Mouse (Mus musculus) neural tube, embryonic 15.5 days (tissue): ENCODE data around the gene Scn1a. TPM values are rescaled to one million over a fixed set of nuclear protein-coding genes. Genes with fewer than 3 reads are reported as not detected.

Source experiments
- ATAC-seq: fragments of 200-750 bp; cut with Nextera tagmentation; 2 replicates; pipeline ENCODE4 v1.8.0; 2017; ENCODE audit warnings: mild to moderate bottlenecking, moderate TSS enrichment, moderate library complexity; ENCODE audit not compliant: low FRiP score
- H3K27ac ChIP-seq: fragments of 300-500 bp; sonication (generic); replicated peaks from 2 replicates; pipeline ENCODE4 v1.5.1; 2015; ENCODE audit warnings: mild to moderate bottlenecking, inconsistent platforms
- H3K27me3 ChIP-seq: fragments of 300-500 bp; sonication (generic); replicated peaks from 2 replicates; pipeline ENCODE4 v1.6.1; 2015; ENCODE audit warnings: inconsistent platforms
- H3K36me3 ChIP-seq: fragments of 300-500 bp; sonication (generic); 2 replicates; pipeline ENCODE4 v1.6.1; 2015; ENCODE audit warnings: inconsistent platforms
- H3K4me1 ChIP-seq: fragments of 300-500 bp; sonication (generic); 2 replicates; pipeline ENCODE4 v1.6.1; 2015; ENCODE audit warnings: inconsistent platforms
- H3K4me2 ChIP-seq: fragments of 300-500 bp; sonication (generic); 2 replicates; pipeline ENCODE4 v1.6.1; 2015; ENCODE audit warnings: inconsistent platforms, mild to moderate bottlenecking, moderate library complexity
- H3K4me3 ChIP-seq: fragments of 300-500 bp; sonication (generic); replicated peaks from 2 replicates; pipeline ENCODE4 v1.5.1; 2015; ENCODE audit warnings: mild to moderate bottlenecking, inconsistent platforms
- H3K9ac ChIP-seq: fragments of 300-500 bp; sonication (generic); replicated peaks from 2 replicates; pipeline ENCODE4 v1.6.1; 2015; ENCODE audit warnings: mild to moderate bottlenecking, inconsistent platforms
- H3K9me3 ChIP-seq: fragments of 300-500 bp; sonication (generic); replicated peaks from 2 replicates; pipeline ENCODE4 v1.6.1; 2016; ENCODE audit warnings: inconsistent platforms
- WGBS: fragments of 180-500 bp; shearing (Covaris S2); methylation state at CpG from one replicate; pipeline ENCODE4 v1.1.7; 2015; ENCODE audit warnings: mixed read lengths; 5-methylcytosine and 5-hydroxymethylcytosine counted together
- polyA plus RNA-seq: library from polyadenylated mRNA; unstranded; fragments of >200 nt; fragmentation: Nextera tagmentation; extraction: Ambion mirVana; gene quantifications from 2 replicates; pipeline ENCODE4 v1.2.1, GENCODE M21; 2015

Gene Scn1a
- 23.4 and 29.8 TPM in 2 replicates for polyA plus RNA-seq

GRCm38 (mm10) chr2:66440711-66441110, at the start of gene Scn1a:
TSS of gene Scn1a (minus strand) at chr2:66440840.
- H3K27ac ChIP-seq, result peak within 1 kb of the TSS; percentile 54; the same call in 1 of the 2 replicates
- H3K27me3 ChIP-seq, result no peaks in the 10 kb centered on the region
- H3K36me3 ChIP-seq, result no peaks in the 10 kb centered on the region
- ATAC-seq, result peak; percentile 55; the same call in 1 of the 2 replicates
- WGBS, result 5% methylated on average over 7 of the region's 7 CpGs
- peak within 1 kb of the TSS; percentile 62 for H3K4me2 ChIP-seq
- H3K9me3 ChIP-seq, result no peaks in the 10 kb centered on the region
- H3K4me1 ChIP-seq, result peaks cover 15% of the 10 kb centered on the region
- peak within 1 kb of the TSS; percentile 36 for H3K4me3 ChIP-seq
- H3K9ac ChIP-seq, result peak within 1 kb of the TSS; percentile 33

DNA sequence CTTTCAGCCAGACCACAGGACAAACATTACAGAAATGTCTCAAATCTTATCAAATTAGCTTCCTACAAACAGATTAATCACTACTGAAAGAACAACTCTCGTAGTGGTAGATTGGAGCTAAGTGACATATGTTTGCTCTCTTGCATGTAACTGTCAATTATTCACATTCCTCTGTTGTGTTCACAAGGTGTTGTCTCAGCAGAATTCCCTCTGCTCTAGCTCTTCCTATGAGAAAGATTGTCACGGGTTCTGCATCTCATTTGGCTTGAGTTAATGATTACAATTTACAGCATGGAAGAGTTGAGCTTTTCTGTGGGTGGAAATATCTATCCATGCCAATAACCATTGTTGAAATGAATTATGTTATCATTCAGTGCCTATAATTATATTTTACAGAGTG, 37.8 kb upstream of the Scn1a start:
- Histone ChIP-seq H3K4me3 (no peak overlapping the region), H3K36me3 (no peaks in the 10 kb centered on the region), H3K9me3 (no peaks in the 10 kb centered on the region), H3K27ac (no peak overlapping the region), H3K4me1 (no peaks in the 10 kb centered on the region), H3K4me2 (no peak overlapping the region), H3K27me3 (no peaks in the 10 kb centered on the region), H3K9ac (no peak overlapping the region)
- ATAC-seq, result no peak
- WGBS, result 66% methylated on average over 2 of the region's 2 CpGs

- no peaks in the 10 kb centered on the region for H3K4me1 ChIP-seq
- no peak overlapping the region for H3K27ac ChIP-seq
- H3K4me2 ChIP-seq, result no peak overlapping the region
- 62% methylated on average over 3 of the region's 3 CpGs for WGBS
- no peaks in the 10 kb centered on the region for H3K27me3 ChIP-seq
- no peak overlapping the region for H3K4me3 ChIP-seq
- no peak overlapping the region for H3K9ac ChIP-seq
- H3K9me3 ChIP-seq, result no peaks in the 10 kb centered on the region
- ATAC-seq, result no peak; the same call in 1 of the 2 replicates
- H3K36me3 ChIP-seq, result no peaks in the 10 kb centered on the region
These were observed 32.7 kb upstream of the Scn1a start for GRCm38 (mm10) chr2:66473181-66473822.

GRCm38 (mm10) chr2:66465484-66465883, 24.8 kb upstream of the Scn1a start:
- Histone ChIP-seq H3K36me3 (no peaks in the 10 kb centered on the region), H3K4me3 (no peak overlapping the region), H3K27ac (no peak overlapping the region), H3K4me2 (no peak overlapping the region), H3K9ac (no peak overlapping the region), H3K4me1 (no peaks in the 10 kb centered on the region), H3K27me3 (no peaks in the 10 kb centered on the region), H3K9me3 (no peaks in the 10 kb centered on the region)
- WGBS, result 80% methylated on average over 3 of the region's 3 CpGs
- no peak for ATAC-seq

DNA sequence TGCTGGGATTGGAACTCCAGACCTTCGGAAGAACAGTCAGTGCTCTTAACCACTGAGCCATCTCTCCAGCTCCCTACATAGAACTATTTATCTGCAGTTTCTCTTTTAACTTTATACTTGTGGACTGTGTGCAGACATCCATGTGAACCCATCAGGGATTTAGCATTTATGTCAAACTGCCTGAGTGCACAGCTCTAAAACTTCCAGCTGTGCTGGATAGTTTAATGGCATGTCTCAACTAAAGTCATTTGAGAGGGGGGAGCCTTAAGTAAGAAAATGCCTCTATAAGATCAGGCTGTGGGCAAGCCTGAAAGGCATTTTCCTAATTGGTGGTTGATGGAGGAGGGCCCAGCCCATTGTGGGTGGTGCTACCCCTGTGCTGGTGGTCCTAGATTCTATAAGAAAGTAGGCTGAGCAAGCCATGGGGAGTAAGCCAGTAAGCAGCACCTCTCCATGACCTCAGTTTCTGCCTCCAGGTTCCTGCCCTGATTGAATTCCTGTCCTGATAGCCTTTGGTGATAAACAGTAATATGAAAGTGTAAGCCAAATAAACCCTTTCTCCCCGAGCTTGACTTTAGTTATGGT, 24.3 kb upstream of the Scn1a start:
- Histone ChIP-seq H3K27ac (no peak overlapping the region), H3K36me3 (no peaks in the 10 kb centered on the region), H3K27me3 (no peaks in the 10 kb centered on the region), H3K9me3 (no peaks in the 10 kb centered on the region), H3K4me3 (no peak overlapping the region), H3K9ac (no peak overlapping the region), H3K4me1 (no peaks in the 10 kb centered on the region), H3K4me2 (no peak overlapping the region)
- 75% methylated on average over 2 of the region's 2 CpGs for WGBS
- no peak for ATAC-seq

DNA sequence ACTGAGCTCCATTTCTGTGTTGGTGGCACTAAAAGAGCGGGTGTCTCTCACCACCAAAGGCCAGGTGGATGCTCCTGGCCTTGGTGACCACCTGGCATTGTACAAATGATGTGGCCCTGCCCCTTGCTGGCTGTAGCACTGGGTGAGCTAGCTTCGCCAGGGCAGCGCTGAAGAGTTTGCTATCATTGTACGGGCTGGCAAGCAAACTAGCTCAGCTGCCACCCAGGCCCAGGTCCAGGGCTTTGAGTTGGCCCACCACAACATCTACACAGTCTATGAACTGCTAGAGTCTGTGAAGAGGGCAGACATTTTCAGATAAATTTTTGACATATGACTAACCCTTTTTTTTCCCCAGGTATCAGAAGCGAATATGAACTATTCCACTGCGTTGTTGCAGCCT, 23.3 kb upstream of the Scn1a start:
- H3K4me2 ChIP-seq, result no peak overlapping the region
- 91% methylated on average over 6 of the region's 6 CpGs for WGBS
- no peak overlapping the region for H3K9ac ChIP-seq
- H3K4me1 ChIP-seq, result no peaks in the 10 kb centered on the region
- no peaks in the 10 kb centered on the region for H3K27me3 ChIP-seq
- no peak overlapping the region for H3K4me3 ChIP-seq
- no peak for ATAC-seq
- no peak overlapping the region for H3K27ac ChIP-seq
- H3K36me3 ChIP-seq, result no peaks in the 10 kb centered on the region
- H3K9me3 ChIP-seq, result no peaks in the 10 kb centered on the region

DNA sequence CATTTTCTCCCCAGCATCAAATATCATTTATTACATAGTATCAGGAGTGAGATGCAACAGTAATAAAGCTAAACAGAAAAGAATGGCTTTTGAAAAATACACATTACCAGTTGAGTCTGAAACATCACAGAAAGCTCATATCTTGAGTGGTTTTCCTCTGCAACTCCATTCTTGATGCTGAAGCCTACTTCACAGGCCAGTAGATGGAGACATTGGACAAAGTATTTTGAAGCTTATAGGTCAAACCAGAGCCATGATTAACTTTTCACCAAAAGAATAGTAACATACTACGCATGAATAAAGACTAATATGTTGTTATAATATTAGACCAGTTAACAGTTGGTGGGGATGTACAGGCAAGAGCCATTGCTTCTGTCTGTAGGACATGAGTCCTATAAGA, 21.8 kb upstream of the Scn1a start:
- Histone ChIP-seq H3K4me1 (no peaks in the 10 kb centered on the region), H3K36me3 (no peaks in the 10 kb centered on the region), H3K9ac (no peak overlapping the region), H3K27me3 (no peaks in the 10 kb centered on the region), H3K9me3 (no peaks in the 10 kb centered on the region), H3K4me3 (no peak overlapping the region), H3K27ac (no peak overlapping the region), H3K4me2 (no peak overlapping the region)
- no peak for ATAC-seq
- WGBS, result 96% methylated on average over 1 of the region's 1 CpGs

- 3% methylated on average over 21 of the region's 21 CpGs for WGBS
- peak overlapping the region; percentile 54; the same call in 1 of the 2 replicates for H3K27ac ChIP-seq
These were observed 722 bp downstream of the Scn1a start for GRCm38 (mm10) chr2:66439764-66440471.

GRCm38 (mm10) chr2:66436286-66436685, 4.4 kb downstream of the Scn1a start:
- no peak overlapping the region for H3K9ac ChIP-seq
- H3K9me3 ChIP-seq, result no peaks in the 10 kb centered on the region
- no peak overlapping the region for H3K4me2 ChIP-seq
- no peak for ATAC-seq
- H3K27ac ChIP-seq, result no peak overlapping the region
- H3K27me3 ChIP-seq, result no peaks in the 10 kb centered on the region
- WGBS, result 70% methylated on average over 3 of the region's 3 CpGs
- no peaks in the 10 kb centered on the region for H3K36me3 ChIP-seq
- no peak overlapping the region for H3K4me3 ChIP-seq
- H3K4me1 ChIP-seq, result peaks cover 15% of the 10 kb centered on the region

More at GRCm38 (mm10) chr2:66439764-66440471, 722 bp downstream of the Scn1a start:
- peak; percentile 77 for ATAC-seq
- H3K27me3 ChIP-seq, result no peaks in the 10 kb centered on the region
- H3K9me3 ChIP-seq, result no peaks in the 10 kb centered on the region
- peak overlapping the region; percentile 33 for H3K9ac ChIP-seq
- H3K4me3 ChIP-seq, result peak overlapping the region; percentile 36
- no peaks in the 10 kb centered on the region for H3K36me3 ChIP-seq
- H3K4me1 ChIP-seq, result peaks cover 15% of the 10 kb centered on the region
- H3K4me2 ChIP-seq, result peak overlapping the region; percentile 62

- no peaks in the 10 kb centered on the region for H3K27me3 ChIP-seq
- peak overlapping the region; percentile 83 for H3K27ac ChIP-seq
- H3K4me1 ChIP-seq, result peaks cover 26% of the 10 kb centered on the region
- H3K4me2 ChIP-seq, result peak overlapping the region; percentile 67
- H3K36me3 ChIP-seq, result no peaks in the 10 kb centered on the region
- H3K9ac ChIP-seq, result peak overlapping the region; percentile 62
- H3K4me3 ChIP-seq, result peak overlapping the region; percentile 60
- WGBS, result 0% methylated on average over 14 of the region's 14 CpGs
- H3K9me3 ChIP-seq, result no peaks in the 10 kb centered on the region
- ATAC-seq, result peak; percentile 88
These were observed 30.8 kb downstream of the Scn1a start for GRCm38 (mm10) chr2:66409740-66410290.

- ATAC-seq, result peak; percentile 68
- H3K4me1 ChIP-seq, result peaks cover 26% of the 10 kb centered on the region
- peak overlapping the region; percentile 67 for H3K4me2 ChIP-seq
- peak overlapping the region; percentile 62 for H3K9ac ChIP-seq
- no peaks in the 10 kb centered on the region for H3K27me3 ChIP-seq
- no peaks in the 10 kb centered on the region for H3K36me3 ChIP-seq
- peak overlapping the region; percentile 60 for H3K4me3 ChIP-seq
- WGBS, result 4% methylated on average over 12 of the region's 12 CpGs
- peak overlapping the region; percentile 83 for H3K27ac ChIP-seq
- no peaks in the 10 kb centered on the region for H3K9me3 ChIP-seq
These were observed 31.5 kb downstream of the Scn1a start for GRCm38 (mm10) chr2:66408899-66409739.
